ENCODE assay signal across 21 mouse cellular contexts in genomic region chr10:14619156-14619555, GRCm38 (mm10).
"Had no signal": no experiment of that assay in that cellular context is flagged by ENCODE, and none has a peak within 500 bp of the region (broad histone marks: within the 10 kb centered on the region; RNA-seq: fewer than 3 reads in every experiment).

No protein-coding gene starts in this region.

- ATAC-seq: liver, embryonic 12.5 days had no signal

- H3K27me3 ChIP-seq: kidney, embryonic 15.5 days; liver, embryonic 12.5 days; liver, embryonic 15.5 days; lung, embryonic 15.5 days; megakaryocyte, embryonic 14.5 days; stomach, embryonic 15.5 days had no signal

- H3K36me3 ChIP-seq: kidney, embryonic 15.5 days; liver, embryonic 12.5 days; liver, embryonic 15.5 days; lung, embryonic 15.5 days; midbrain, embryonic 10.5 days; stomach, embryonic 15.5 days had no signal

- DNase-seq: kidney, adult 8-10 months; kidney, postnatal 10 days; kidney, postnatal 36 days; layer of hippocampus, postnatal 36 days; left cerebral cortex, postnatal 4 days; liver; lung, adult 18-20 months; lung, postnatal 10 days; lung, postnatal 36 days; midbrain, embryonic 14.5 days; right cerebral cortex, adult 18-20 months; right cerebral cortex, postnatal 25 days; spleen, adult 18-20 months; thymus, postnatal 25 days had no signal

- H3K9me3 ChIP-seq: kidney, embryonic 15.5 days; liver, embryonic 12.5 days; liver, embryonic 15.5 days; lung, embryonic 15.5 days; midbrain, embryonic 10.5 days; stomach, embryonic 15.5 days had no signal

- H3K4me2 ChIP-seq: kidney, embryonic 15.5 days; liver, embryonic 12.5 days; liver, embryonic 15.5 days; lung, embryonic 15.5 days; stomach, embryonic 15.5 days had no signal

- H3K27ac ChIP-seq: kidney, embryonic 15.5 days; liver, embryonic 12.5 days; liver, embryonic 15.5 days; lung, embryonic 15.5 days; midbrain, embryonic 10.5 days; stomach, embryonic 15.5 days had no signal

- H3K4me3 ChIP-seq: kidney, embryonic 15.5 days; liver, embryonic 12.5 days; liver, embryonic 15.5 days; lung, embryonic 15.5 days; megakaryocyte, embryonic 14.5 days; midbrain, embryonic 10.5 days; stomach, embryonic 15.5 days had no signal

- H3K4me1 ChIP-seq: kidney, embryonic 15.5 days; liver, embryonic 12.5 days; liver, embryonic 15.5 days; lung, embryonic 15.5 days; megakaryocyte, embryonic 14.5 days; midbrain, embryonic 10.5 days; stomach, embryonic 15.5 days had no signal

- H3K9ac ChIP-seq: kidney, embryonic 15.5 days; liver, embryonic 12.5 days; liver, embryonic 15.5 days; lung, embryonic 15.5 days; stomach, embryonic 15.5 days had no signal
